Comparison of ENCODE assay signal across 8 mouse cellular contexts in genomic region chr15:102279783-102280520, GRCm38 (mm10). TPM values are rescaled to one million over a fixed set of nuclear protein-coding genes. Genes with fewer than 3 reads are reported as not detected.
DNase-seq lines count a peak whose midpoint lies in the region; ATAC-seq and TF ChIP-seq lines count a peak whose summit lies in the region.

No protein-coding gene starts in this region.

- no peaks in the 10 kb centered on the region; the same call in 1 of the 2 replicates for H3K36me3 ChIP-seq in liver, embryonic 16.5 days (ENCODE audit: control insufficient read depth, insufficient read depth)

- peak overlapping the region; percentile 80 for H3K4me3 ChIP-seq in left cerebral cortex, adult 2 months
- H3K4me3 ChIP-seq in liver, embryonic 16.5 days (ENCODE audit: low read depth, low read length), result peak overlapping the region; percentile 76

- H3K27ac ChIP-seq in left cerebral cortex, adult 2 months, result peak overlapping the region; percentile 98
- H3K27ac ChIP-seq in liver, embryonic 16.5 days (ENCODE audit: low read length), result peak overlapping the region; percentile 62

- H3K4me2 ChIP-seq in liver, embryonic 16.5 days (ENCODE audit: low read depth, low read length), result peak overlapping the region; percentile 90

- no peaks in the 10 kb centered on the region for H3K9me3 ChIP-seq in liver, embryonic 16.5 days (replicated peaks; ENCODE audit: control insufficient read depth, low read length)

- DNase-seq in left cerebral cortex, adult 2 months (ENCODE audit: extremely low spot score in 1 of 2, low spot score in 2 of 2), result no peak
- no peak for DNase-seq in left cerebral cortex, adult 11 months (ENCODE audit: low spot score)
- DNase-seq in cerebellum, adult 18-20 months, result peak; percentile 22 to 24
- DNase-seq in right cerebral cortex, postnatal 4 days, result no peak
- no peak for DNase-seq in gastrocnemius, postnatal 4 days (ENCODE audit: low spot score in 2 of 2)
- no peak for DNase-seq in ovary, adult 18-20 months (ENCODE audit: low spot score)

- no peak for TF ChIP-seq CTCF in left cerebral cortex, adult 2 months (IDR thresholded peaks at IDR 0.05)

- H3K27me3 ChIP-seq in liver, embryonic 16.5 days (ENCODE audit: control insufficient read depth, insufficient read depth, low read depth, low read length), result no peaks in the 10 kb centered on the region

- H3K9ac ChIP-seq in liver, embryonic 16.5 days (ENCODE audit: low read depth, low read length), result peak overlapping the region; percentile 78

- peak; percentile 8; the same call in 1 of the 2 replicates for ATAC-seq in granulocyte monocyte progenitor cell, adult 5-6 weeks (replicated peaks; ENCODE audit: poor library complexity, severe bottlenecking)
- ATAC-seq in liver, embryonic 16.5 days (ENCODE audit: low read depth), result peak; percentile 20

- H3K4me1 ChIP-seq in liver, embryonic 16.5 days (ENCODE audit: control insufficient read depth, low read depth, low read length), result peaks cover 33% of the 10 kb centered on the region

- intact Hi-C loops in left cerebral cortex, adult 2 months (cut with DNase I), result loop anchor here (1.0 to 2.0 kb wide), 3 partner anchors 23 to 47 kb away; partner anchors contain the start of genes Pfdn5 and Rarg

- 15% methylated on average over 13 of the region's 13 CpGs for WGBS in liver, embryonic 16.5 days (ENCODE audit: insufficient replicate concordance)

RNA-seq across cellular contexts. Expression of gene Mfsd5, which starts 0.7 kb away (rescaled TPM):
- total RNA-seq in left cerebral cortex, adult 2 months (2021), result 10 to 100 TPM; 40.6 to 42.8 TPM
- total RNA-seq in granulocyte monocyte progenitor cell, adult 5-6 weeks (2014; fragmentation: Nextera tagmentation), result 20.0 and 39.8 TPM in 2 replicates
- 16.1 and 29.4 TPM in 2 replicates for total RNA-seq in granulocyte monocyte progenitor cell, adult 5-6 weeks (2017)
- 20.0 and 21.3 TPM in 2 replicates for polyA plus RNA-seq in liver, embryonic 16.5 days (2015; fragmentation: Nextera tagmentation; extraction: Ambion mirVana)
- 10 to 100 TPM; 18.9 to 20.0 TPM for total RNA-seq in gastrocnemius, postnatal 4 days (2021)

RNA-seq across cellular contexts. Expression of gene Gm9918, which starts 9.6 kb away (rescaled TPM):
- total RNA-seq in left cerebral cortex, adult 2 months (2021), result not detected
- not detected in 2 replicates for total RNA-seq in granulocyte monocyte progenitor cell, adult 5-6 weeks (2014; fragmentation: Nextera tagmentation)
- total RNA-seq in granulocyte monocyte progenitor cell, adult 5-6 weeks (2017), result not detected in 2 replicates
- polyA plus RNA-seq in liver, embryonic 16.5 days (2015; fragmentation: Nextera tagmentation; extraction: Ambion mirVana), result not detected in 2 replicates
- not detected for total RNA-seq in gastrocnemius, postnatal 4 days (2021)

RNA-seq across cellular contexts. Expression of gene Espl1, which starts 16.1 kb away (rescaled TPM):
- total RNA-seq in left cerebral cortex, adult 2 months (2021), result 1 to 10 TPM; 1.1 to 1.5 TPM
- 20.8 and 21.7 TPM in 2 replicates for total RNA-seq in granulocyte monocyte progenitor cell, adult 5-6 weeks (2014; fragmentation: Nextera tagmentation)
- total RNA-seq in granulocyte monocyte progenitor cell, adult 5-6 weeks (2017), result 30.4 and 50.0 TPM in 2 replicates
- polyA plus RNA-seq in liver, embryonic 16.5 days (2015; fragmentation: Nextera tagmentation; extraction: Ambion mirVana), result 21.2 and 24.8 TPM in 2 replicates
- total RNA-seq in gastrocnemius, postnatal 4 days (2021), result 10 to 100 TPM; 13.0 to 20.5 TPM

RNA-seq across cellular contexts. Expression of gene Rarg, which starts 22.6 kb away (rescaled TPM):
- total RNA-seq in left cerebral cortex, adult 2 months (2021), result 10 to 100 TPM; 13.8 to 17.1 TPM
- 7.5 and 11.5 TPM in 2 replicates for total RNA-seq in granulocyte monocyte progenitor cell, adult 5-6 weeks (2014; fragmentation: Nextera tagmentation)
- total RNA-seq in granulocyte monocyte progenitor cell, adult 5-6 weeks (2017), result 2.0 and 3.4 TPM in 2 replicates
- polyA plus RNA-seq in liver, embryonic 16.5 days (2015; fragmentation: Nextera tagmentation; extraction: Ambion mirVana), result 2.4 and 2.5 TPM in 2 replicates
- 10 to 100 TPM; 21.3 to 27.8 TPM for total RNA-seq in gastrocnemius, postnatal 4 days (2021)

RNA-seq across cellular contexts. Expression of gene Pfdn5, which starts 46.0 kb away (rescaled TPM):
- total RNA-seq in left cerebral cortex, adult 2 months (2021), result 100 to 1,000 TPM; 408 to 428 TPM
- 299 and 314 TPM in 2 replicates for total RNA-seq in granulocyte monocyte progenitor cell, adult 5-6 weeks (2014; fragmentation: Nextera tagmentation)
- 366 and 404 TPM in 2 replicates for total RNA-seq in granulocyte monocyte progenitor cell, adult 5-6 weeks (2017)
- 107 and 108 TPM in 2 replicates for polyA plus RNA-seq in liver, embryonic 16.5 days (2015; fragmentation: Nextera tagmentation; extraction: Ambion mirVana)
- total RNA-seq in gastrocnemius, postnatal 4 days (2021), result 100 to 1,000 TPM; 331 to 348 TPM

Comparison
In these comparisons a context has a peak if more than half of its experiments do, and no peak if none do; other contexts are left out.
1. DNase-seq: peak in cerebellum, adult 18-20 months (2 of 2); none in left cerebral cortex, adult 2 months (0 of 2), left cerebral cortex, adult 11 months (single experiment), right cerebral cortex, postnatal 4 days (single experiment), gastrocnemius, postnatal 4 days (0 of 2) and ovary, adult 18-20 months (single experiment).
2. RNA of gene Espl1, which starts 16.1 kb away (total RNA-seq): 20.8 to 50.0 TPM in granulocyte monocyte progenitor cell, adult 5-6 weeks and 13.0 to 20.5 TPM in gastrocnemius, postnatal 4 days; 1.1 to 1.5 TPM in left cerebral cortex, adult 2 months; every median in the first group is over 4 times any median in the second.